Mouse (Mus musculus) liver, embryonic 14.5 days (tissue): ENCODE results near the gene Scyl1. TPM values are rescaled to one million over a fixed set of nuclear protein-coding genes. Genes with fewer than 3 reads are reported as not detected.
"Not testable (repeated sequence)": the region's sequence is repeated elsewhere in the genome, so short reads cannot be mapped to it uniquely, and the experiment has no call there.

ENCODE experiments used
- ATAC-seq: fragments of 200-750 bp; cut with Nextera tagmentation; 2 replicates; pipeline ENCODE4 v1.8.0; 2017; ENCODE audit warnings: moderate number of reproducible peaks, mild to moderate bottlenecking, moderate library complexity; ENCODE audit not compliant: insufficient read depth
- DNase-seq, 3 experiments: peaks; one replicate each; pipeline ENCODE4 v3.0.0-alpha.2; 2012 to 2013; ENCODE audit warnings: low read depth in 3 of 3, low spot score in 3 of 3
- H3K27ac ChIP-seq: fragments of 300-500 bp; sonication (generic); 2 replicates; pipeline ENCODE4 v1.5.1; 2014; ENCODE audit warnings: moderate library complexity, mild to moderate bottlenecking, control low read depth, inconsistent platforms
- H3K27me3 ChIP-seq: fragments of 300-500 bp; sonication (generic); 2 replicates; pipeline ENCODE4 v1.6.1; 2014; ENCODE audit warnings: mild to moderate bottlenecking, low read length, moderate library complexity; ENCODE audit not compliant: control insufficient read depth, insufficient read depth
- H3K36me3 ChIP-seq: fragments of 300-500 bp; sonication (generic); replicated peaks from 2 replicates; pipeline ENCODE4 v1.6.1; 2014; ENCODE audit warnings: low read depth; ENCODE audit not compliant: control insufficient read depth, insufficient read depth
- H3K4me1 ChIP-seq, 2 experiments: fragments of 200-500 bp in 1 of 2; fragments of 300-500 bp in 1 of 2; sonication (generic) in 1 of 2; replicated peaks; 2 replicates each; pipeline ENCODE4 v1.6.1; 2012 to 2014; ENCODE audit warnings: antibody characterized with exemption in 1 of 2, inconsistent platforms in 1 of 2, low read length in 1 of 2; ENCODE audit not compliant: control insufficient read depth in 2 of 2, insufficient read depth in 2 of 2
- H3K4me2 ChIP-seq: fragments of 300-500 bp; sonication (generic); 2 replicates; pipeline ENCODE4 v1.6.1; 2014; ENCODE audit warnings: low read depth, mild to moderate bottlenecking, control low read depth, moderate library complexity
- H3K4me3 ChIP-seq, 2 experiments: fragments of 200-500 bp in 1 of 2; fragments of 300-500 bp in 1 of 2; sonication (generic) in 1 of 2; 2 replicates each; pipeline ENCODE4 v1.5.1; 2012 to 2014; ENCODE audit warnings: low read depth in 2 of 2, low read length in 2 of 2, mild to moderate bottlenecking in 2 of 2, control low read depth in 1 of 2, inconsistent platforms in 1 of 2, moderate library complexity in 1 of 2; ENCODE audit not compliant: insufficient read depth in 1 of 2
- H3K9ac ChIP-seq: fragments of 300-500 bp; sonication (generic); replicated peaks from 2 replicates; pipeline ENCODE4 v1.6.1; 2014; ENCODE audit warnings: mild to moderate bottlenecking, control low read depth, moderate library complexity
- H3K9me3 ChIP-seq: fragments of 300-500 bp; sonication (generic); 2 replicates; pipeline ENCODE4 v1.6.1; 2016; ENCODE audit warnings: low read length, mixed read lengths; ENCODE audit not compliant: control insufficient read depth
- CTCF ChIP-seq: IDR thresholded peaks from 2 replicates; pipeline ENCODE4 v1.5.1; 2016; ENCODE audit warnings: antibody characterized with exemption, low read depth, control low read depth
- EP300 ChIP-seq: IDR thresholded peaks from 2 replicates; pipeline ENCODE4 v1.6.1; 2016; ENCODE audit warnings: antibody characterized with exemption, low read depth
- WGBS: fragments of 180-500 bp; shearing (Covaris S2); extraction: QIAGEN DNeasy Blood & Tissue Kit; methylation state at CpG from one replicate; pipeline ENCODE4 v1.1.7; 2014; ENCODE audit not compliant: insufficient replicate concordance; 5-methylcytosine and 5-hydroxymethylcytosine counted together
- polyA plus RNA-seq, 2 experiments: library from polyadenylated mRNA; depleted of rRNA in 1 of 2; stranded (reverse) in 1 of 2; unstranded in 1 of 2; fragments of >200 nt; fragmentation: Nextera tagmentation in 1 of 2; extraction: Ambion mirVana in 1 of 2; gene quantifications; 2 replicates each; pipeline versions ENCODE4 v1.2.1 to v1.2.3; 2012 to 2014

Gene Scyl1
- polyA plus RNA-seq, 2 experiments = 15.8 to 27.1 TPM

DNA sequence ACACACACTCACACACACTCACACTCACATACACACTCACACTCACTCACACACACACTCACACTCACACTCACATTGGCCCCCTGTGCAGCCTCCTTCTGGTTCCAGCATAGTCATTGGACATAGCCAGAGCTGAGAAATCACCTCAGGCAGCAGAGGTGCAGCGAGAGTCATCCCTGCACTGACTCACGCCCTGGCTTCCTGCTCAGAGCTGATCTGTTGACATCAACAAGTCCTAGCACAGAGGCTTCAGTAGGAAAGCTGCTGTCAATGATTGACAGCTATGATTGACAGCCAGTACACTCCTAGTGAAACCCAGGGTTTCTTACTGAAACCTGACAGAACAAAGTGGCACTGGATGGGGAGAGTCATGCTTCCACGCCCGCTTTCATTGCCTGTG is 44.7 kb upstream of the Scyl1 start:
- no peak overlapping the region for H3K4me2 ChIP-seq
- H3K27me3 ChIP-seq = no peaks in the 10 kb centered on the region
- no peak overlapping the region; the same call in 1 of the 2 replicates for H3K9ac ChIP-seq
- no peaks in the 10 kb centered on the region for H3K9me3 ChIP-seq
- ATAC-seq (peak; percentile 32; the same call in 1 of the 2 replicates), DNase-seq (no peak)
- H3K4me1 ChIP-seq = peaks cover 4 to 35% of the 10 kb centered on the region in 2 experiments
- TF ChIP-seq EP300 (no peak), CTCF (no peak)
- no peaks in the 10 kb centered on the region for H3K36me3 ChIP-seq
- no peak overlapping the region for H3K27ac ChIP-seq
- 57% methylated on average over 4 of the region's 4 CpGs for WGBS
- no peak overlapping the region for H3K4me3 ChIP-seq

DNA sequence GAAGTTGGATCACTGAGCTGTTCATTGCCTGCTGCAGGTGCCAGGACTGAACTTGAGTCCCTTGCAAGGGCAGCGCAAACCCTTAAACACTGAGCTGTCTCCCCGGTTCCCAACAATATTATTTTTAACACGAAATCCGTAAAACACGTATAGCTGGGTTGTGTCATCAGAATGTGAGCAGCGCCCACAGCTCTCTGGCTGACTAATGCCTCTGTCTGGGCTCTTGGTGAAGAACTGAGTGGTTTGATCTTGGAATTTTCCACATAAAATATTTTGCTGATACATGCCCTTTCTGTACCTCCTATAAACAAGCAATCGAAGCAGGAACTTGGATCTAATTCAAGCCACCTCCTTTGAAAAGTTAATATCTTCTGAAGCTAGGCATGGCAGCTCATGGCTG is 43.8 kb upstream of the Scyl1 start:
- TF ChIP-seq EP300 (no peak), CTCF (no peak)
- no peak for ATAC-seq
- no peak for DNase-seq

DNA sequence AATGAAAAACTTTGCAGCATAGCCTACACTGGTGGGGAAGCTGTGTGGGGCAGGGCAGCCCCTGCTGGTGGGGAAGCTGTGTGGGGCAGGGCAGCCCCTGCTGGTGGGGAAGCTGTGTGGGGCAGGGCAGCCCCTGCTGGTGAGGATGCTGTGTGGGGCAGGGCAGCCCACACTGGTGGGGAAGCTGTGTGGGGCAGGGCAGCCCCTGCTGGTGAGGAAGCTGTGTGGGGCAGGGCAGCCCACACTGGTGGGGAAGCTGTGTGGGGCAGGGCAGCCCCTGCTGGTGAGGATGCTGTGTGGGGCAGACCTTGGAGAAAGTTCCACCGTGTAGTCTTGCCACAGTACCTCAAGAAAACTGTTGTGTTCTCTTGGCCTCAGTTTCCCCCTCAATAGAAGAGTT is 42.8 kb upstream of the Scyl1 start:
- not testable (repeated sequence) for H3K4me2 ChIP-seq, H3K27me3 ChIP-seq, H3K9me3 ChIP-seq, H3K9ac ChIP-seq, H3K4me3 ChIP-seq, H3K36me3 ChIP-seq, H3K27ac ChIP-seq, DNase-seq, ATAC-seq
- 24% methylated on average over 1 of the region's 1 CpGs for WGBS
- TF ChIP-seq CTCF = peak; percentile 62
- peaks cover 4 to 32% of the 10 kb centered on the region in 2 experiments for H3K4me1 ChIP-seq

More for the DNA sequence above, 43.8 kb upstream of the Scyl1 start:
- 80% methylated on average over 7 of the region's 7 CpGs for WGBS
- Histone ChIP-seq H3K9ac (no peak overlapping the region), H3K4me2 (no peak overlapping the region), H3K27me3 (no peaks in the 10 kb centered on the region), H3K36me3 (no peaks in the 10 kb centered on the region), H3K9me3 (no peaks in the 10 kb centered on the region), H3K4me3 (no peak overlapping the region), H3K4me1 (peaks cover 4 to 34% of the 10 kb centered on the region in 2 experiments), H3K27ac (no peak overlapping the region)

DNA sequence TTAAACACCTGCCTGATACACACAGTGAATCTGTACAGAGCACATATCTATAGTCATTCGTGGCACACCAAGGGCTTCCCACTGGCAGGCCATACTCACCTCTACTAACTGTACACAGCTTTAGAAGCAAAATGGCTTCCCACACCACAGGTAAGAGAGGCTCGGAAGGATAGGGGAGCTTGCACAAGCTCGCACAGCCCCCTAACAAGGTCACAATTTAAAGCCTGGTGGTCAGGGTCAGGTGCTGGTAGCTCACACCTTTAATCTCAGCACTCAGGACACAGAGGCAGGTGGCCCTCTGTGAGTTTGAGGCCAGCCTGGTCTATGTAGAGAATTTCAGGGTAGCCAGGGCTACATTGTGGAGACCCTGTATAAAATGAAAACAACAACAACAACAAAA is 42.3 kb upstream of the Scyl1 start:
- H3K9me3 ChIP-seq = no peaks in the 10 kb centered on the region
- TF ChIP-seq EP300 (no peak), CTCF (no peak)
- DNase-seq (no peak), ATAC-seq (no peak)
- WGBS = 69% methylated on average over 3 of the region's 3 CpGs
- H3K9ac ChIP-seq = no peak overlapping the region
- no peak overlapping the region for H3K4me3 ChIP-seq
- no peak overlapping the region for H3K4me2 ChIP-seq
- no peaks in the 10 kb centered on the region for H3K36me3 ChIP-seq
- no peak overlapping the region for H3K27ac ChIP-seq
- no peaks in the 10 kb centered on the region for H3K27me3 ChIP-seq
- H3K4me1 ChIP-seq = peaks cover 4 to 33% of the 10 kb centered on the region in 2 experiments

DNA sequence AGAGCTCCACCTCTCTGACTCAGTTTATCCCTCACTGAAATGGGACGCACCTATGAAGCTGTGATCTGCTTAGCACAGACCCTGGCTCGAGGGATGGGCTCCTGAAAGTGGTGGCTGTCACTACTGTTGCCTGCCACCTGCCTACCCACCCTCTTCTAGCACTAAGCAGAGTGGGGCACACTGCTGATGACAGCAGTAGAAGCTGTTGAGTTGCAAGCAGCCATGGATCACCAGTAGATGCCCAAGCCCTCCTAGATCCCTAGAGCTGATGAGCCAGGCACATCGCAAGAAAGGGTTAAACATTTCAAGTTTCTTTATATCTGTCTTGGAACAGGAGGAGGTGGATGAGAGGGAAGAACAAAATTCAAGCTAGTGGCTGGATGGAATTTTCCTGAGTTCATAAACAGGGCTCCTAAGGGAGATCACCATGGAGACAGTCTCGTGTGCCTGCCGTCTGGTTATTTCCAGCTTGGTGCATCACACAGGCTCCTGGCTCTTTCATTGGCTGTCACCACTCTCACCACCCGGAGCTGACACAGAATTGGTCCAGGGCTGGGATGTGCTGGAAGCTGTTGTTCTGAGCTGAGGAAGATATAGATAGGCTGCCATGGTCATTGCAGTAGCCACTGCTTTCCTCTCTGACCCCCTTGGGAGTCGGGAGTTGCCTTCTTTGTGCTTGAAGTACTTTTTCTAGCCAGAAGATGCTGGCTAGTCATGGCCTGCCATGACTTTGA is 40.7 kb upstream of the Scyl1 start:
- H3K4me3 ChIP-seq = no peak overlapping the region
- H3K27me3 ChIP-seq = no peaks in the 10 kb centered on the region
- ATAC-seq (no peak), DNase-seq (no peak)
- H3K9me3 ChIP-seq = no peaks in the 10 kb centered on the region
- WGBS = 53% methylated on average over 7 of the region's 7 CpGs
- no peak for TF ChIP-seq EP300
- TF ChIP-seq CTCF = no peak
- peaks cover 5 to 30% of the 10 kb centered on the region in 2 experiments for H3K4me1 ChIP-seq
- H3K4me2 ChIP-seq = no peak overlapping the region
- H3K36me3 ChIP-seq = no peaks in the 10 kb centered on the region
- no peak overlapping the region for H3K27ac ChIP-seq
- H3K9ac ChIP-seq = no peak overlapping the region
